Mouse (Mus musculus): ENCODE measurements at regions not wholly inside any gene's neighbourhood (a gene's known extent, or its start where the extent isn't known, plus 50 kb on each side); places are given as distances from the start of the nearest gene placed in this dataset.

GRCm38 (mm10) chr1:63977956-63978355, 144.1 kb downstream of the Klf7 start:
- no peak for DNase-seq

DNA sequence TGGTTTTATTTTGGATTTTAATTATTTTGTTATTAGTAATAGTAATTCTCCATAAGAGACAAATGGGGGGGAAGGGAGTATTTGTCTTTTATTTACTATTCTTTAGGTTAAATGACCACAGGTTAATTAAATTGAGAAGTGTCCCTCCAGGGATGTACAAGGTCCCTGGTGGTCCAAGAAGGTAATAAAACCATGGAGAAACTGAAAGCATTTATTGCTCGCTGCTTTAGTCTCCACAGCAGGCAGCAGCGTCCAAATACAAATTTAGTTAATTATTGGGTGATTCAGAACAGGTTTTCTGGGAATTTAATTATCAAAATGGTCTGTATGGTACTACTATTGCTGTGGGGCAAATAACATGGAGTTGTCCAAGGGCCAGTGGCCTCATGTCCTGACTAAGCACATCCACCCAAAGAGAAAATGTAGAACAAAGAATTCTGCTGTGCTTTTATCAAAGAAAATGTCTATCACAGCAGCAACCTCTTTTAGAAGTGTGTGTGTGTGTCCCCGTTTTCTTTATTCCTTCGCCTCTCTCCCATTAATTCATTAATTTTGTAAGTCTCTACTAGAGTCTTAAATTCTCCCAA, 144.7 kb downstream of the Klf7 start:
- no peak for DNase-seq

DNA sequence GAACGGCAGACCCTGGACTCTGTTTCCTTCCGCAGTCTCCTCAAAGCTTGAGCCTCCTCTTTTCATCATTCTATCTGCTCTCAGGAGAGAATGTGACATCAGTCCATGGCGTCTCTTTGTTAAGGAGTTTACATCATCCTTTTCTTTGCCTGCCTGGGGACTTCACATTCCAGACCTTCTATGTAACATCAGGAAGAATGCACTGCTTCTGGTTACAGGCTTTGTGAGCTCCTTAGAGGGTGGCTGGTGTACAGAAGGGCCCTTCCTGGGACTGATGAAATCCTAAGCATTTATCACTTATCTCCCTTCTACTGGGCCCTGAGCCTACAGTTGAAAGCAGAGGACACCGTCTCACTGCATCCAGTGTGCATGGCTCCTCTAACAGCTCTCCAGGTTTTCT, 145.2 kb downstream of the Klf7 start:
- DNase-seq, result no peak

DNA sequence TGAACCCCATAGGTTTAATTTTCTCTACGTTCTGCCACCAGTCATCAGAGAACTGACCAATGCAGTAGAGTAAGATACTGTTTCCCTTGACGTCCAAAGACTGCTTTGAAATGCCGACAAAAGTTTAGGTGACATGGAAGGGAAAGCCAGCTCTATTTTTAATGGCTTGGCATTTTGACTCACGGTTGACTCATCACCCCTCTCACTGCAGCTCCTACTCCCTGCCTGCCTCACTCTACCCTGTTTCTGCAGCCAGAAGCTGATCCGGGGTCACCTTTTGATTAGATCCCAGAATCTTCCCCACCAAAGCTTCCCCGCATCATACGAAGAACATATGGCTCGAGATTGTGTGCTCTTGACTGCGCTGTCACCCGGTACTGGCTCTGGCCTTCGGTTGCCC, 154.2 kb downstream of the Klf7 start:
- DNase-seq, result no peak

- DNase-seq, result no peak
Observed at GRCm38 (mm10) chr1:63965446-63965845, 156.6 kb downstream of the Klf7 start.

GRCm38 (mm10) chr1:63964519-63964918, 157.6 kb downstream of the Klf7 start:
- no peak for DNase-seq

- DNase-seq, result no peak
Observed at GRCm38 (mm10) chr1:63955701-63956355, 166.3 kb downstream of the Klf7 start.

DNA sequence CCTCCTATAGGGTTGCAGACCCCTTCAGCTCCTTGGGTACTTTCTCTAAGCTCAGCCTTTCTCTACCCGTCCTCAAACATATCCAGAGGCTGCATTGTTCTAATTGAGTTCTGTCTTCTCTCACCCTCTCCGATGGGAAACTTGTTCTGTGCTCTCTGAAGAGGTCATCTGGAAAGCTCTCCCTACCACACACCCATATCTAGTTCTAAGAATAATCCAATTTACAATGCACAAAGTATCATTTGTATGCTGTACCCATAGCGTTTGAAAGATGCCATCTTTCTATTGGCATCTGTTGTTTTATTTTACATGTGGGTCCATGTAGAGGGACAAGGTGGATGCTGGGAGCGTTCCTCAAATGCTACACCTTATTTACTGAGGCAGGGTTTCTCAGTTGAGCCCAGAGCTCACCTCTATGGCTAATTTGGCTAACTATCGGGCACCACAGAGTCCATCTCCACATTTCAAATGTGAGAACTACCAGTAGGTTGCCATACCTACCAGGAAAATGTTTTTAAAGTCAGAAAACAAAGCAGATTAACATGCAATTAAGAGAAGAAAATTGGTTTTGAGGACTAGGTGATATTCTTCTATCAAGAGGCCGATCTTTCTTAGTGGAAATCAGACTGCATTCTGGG, 167.1 kb downstream of the Klf7 start:
- no peak for DNase-seq

- DNase-seq, result peak; percentile 27
Observed at GRCm38 (mm10) chr1:63954172-63954571, 167.9 kb downstream of the Klf7 start.

GRCm38 (mm10) chr1:63953229-63953883, 168.7 kb downstream of the Klf7 start:
- peak; percentile 78 for DNase-seq

- no peak for DNase-seq
Observed at GRCm38 (mm10) chr1:63951663-63952062, 170.4 kb downstream of the Klf7 start.

GRCm38 (mm10) chr1:63947278-63947677, 174.8 kb downstream of the Klf7 start:
- DNase-seq, result no peak

DNA sequence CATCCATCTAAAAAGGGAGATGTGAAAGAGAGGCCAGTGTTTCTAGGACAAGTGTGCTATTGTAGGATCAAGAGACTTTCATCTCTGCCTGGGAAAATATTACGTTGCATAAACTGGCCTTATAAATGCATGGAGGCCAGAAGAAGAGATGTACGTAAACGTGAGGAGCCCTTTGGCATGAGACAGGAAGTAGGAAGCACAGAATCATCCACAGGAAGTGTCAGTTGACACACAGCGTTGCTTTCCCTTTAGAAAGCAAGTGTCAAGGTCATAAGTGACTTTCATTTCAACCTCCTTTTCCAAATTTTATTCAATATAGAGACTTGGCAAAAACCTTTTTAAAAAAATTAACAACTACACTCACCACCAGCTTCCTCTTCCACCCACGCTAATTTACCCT, 175.2 kb downstream of the Klf7 start:
- no peak for DNase-seq

DNA sequence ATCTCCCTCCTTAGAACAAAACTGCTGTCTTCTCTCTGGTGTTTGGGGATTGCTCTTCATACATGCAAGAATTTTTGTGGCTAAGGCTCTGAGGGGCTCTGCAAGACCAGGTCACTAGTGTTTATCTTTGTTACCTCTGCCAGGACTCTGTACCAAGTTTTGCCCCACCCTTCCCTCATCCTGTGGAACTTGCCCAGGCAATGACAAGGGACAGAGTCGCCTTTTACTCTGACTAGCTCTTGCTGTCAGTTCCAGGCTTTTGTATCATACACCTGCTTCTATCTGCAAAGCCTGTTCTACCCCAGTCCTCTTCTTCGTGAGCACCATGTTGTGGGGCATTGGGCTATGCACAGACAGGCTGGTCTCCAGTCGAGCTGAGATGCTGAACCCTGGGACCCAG, 175.7 kb upstream of the 4933402D24Rik start:
- no peak for DNase-seq

- DNase-seq, result no peak
Observed at GRCm38 (mm10) chr1:63938416-63938815, 169.3 kb upstream of the 4933402D24Rik start.

GRCm38 (mm10) chr1:63937480-63937879, 168.4 kb upstream of the 4933402D24Rik start:
- DNase-seq, result no peak

GRCm38 (mm10) chr1:63934570-63935280, 165.7 kb upstream of the 4933402D24Rik start:
- DNase-seq, result no peak

DNA sequence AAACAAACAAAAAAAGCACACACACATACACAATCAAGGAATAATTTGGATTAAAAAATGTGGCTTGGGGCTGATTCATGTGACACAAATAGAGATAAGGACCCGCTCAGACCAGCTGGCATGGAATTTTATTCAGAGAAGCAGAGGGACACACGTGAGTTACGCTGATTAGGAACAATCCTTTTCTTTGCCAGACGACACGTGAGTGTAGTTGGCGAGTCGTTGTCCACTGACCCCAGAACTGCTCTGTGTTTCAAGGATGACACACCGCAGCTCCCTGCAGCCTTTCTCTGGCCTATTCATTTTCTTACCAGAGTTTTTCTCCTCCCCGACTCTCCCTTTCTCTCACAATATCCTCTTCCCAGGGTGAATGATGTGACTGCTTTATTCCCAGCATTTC, 163.4 kb upstream of the 4933402D24Rik start:
- DNase-seq, result no peak

- DNase-seq, result no peak
Observed at GRCm38 (mm10) chr1:63929362-63930125, 160.5 kb upstream of the 4933402D24Rik start.

- no peak for DNase-seq
Observed at GRCm38 (mm10) chr1:63928850-63929249, 159.8 kb upstream of the 4933402D24Rik start.

DNA sequence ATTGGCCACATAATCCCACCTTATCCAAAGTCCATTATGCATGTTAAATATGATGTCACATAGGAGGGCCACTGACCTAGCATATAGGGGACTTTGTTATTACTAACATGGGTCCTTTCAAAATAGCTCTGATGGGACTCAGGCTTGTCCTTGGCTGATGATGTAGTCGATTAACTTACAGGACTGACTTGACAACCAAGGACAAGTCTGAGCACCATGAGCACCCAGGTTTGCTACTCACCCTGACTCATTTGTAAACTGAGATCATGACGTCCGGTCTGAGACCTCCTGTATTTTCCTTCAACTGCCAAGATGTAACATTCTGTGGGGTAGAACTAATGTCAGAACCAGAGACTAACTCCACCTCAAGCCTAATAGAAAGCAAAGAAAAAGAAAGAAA, 159.3 kb upstream of the 4933402D24Rik start:
- no peak for DNase-seq

- DNase-seq, result no peak
Observed at GRCm38 (mm10) chr1:63920181-63920933, 151.3 kb upstream of the 4933402D24Rik start.

All from lung, postnatal 36 days (tissue).